Mouse (Mus musculus) large intestine, adult 2 months (tissue): ENCODE data around the gene Lias. TPM values are rescaled to one million over a fixed set of nuclear protein-coding genes. Genes with fewer than 3 reads are reported as not detected.

Source experiments
- DNase-seq: peaks from one replicate; pipeline ENCODE4 v3.0.0-alpha.2; 2012; ENCODE audit warnings: low read depth, low spot score
- WGBS: fragments of 180-500 bp; shearing (Covaris S2); methylation state at CpG from one replicate; pipeline ENCODE4 v1.1.7; 2018; 5-methylcytosine and 5-hydroxymethylcytosine counted together
- polyA plus RNA-seq: library from polyadenylated mRNA; depleted of rRNA; stranded (reverse); fragments of >200 nt; gene quantifications from 2 replicates; pipeline ENCODE4 v1.2.3, GENCODE M21; 2012; rRNA removed

The Lias gene
- 13.4 and 17.8 TPM in 2 replicates for polyA plus RNA-seq

GRCm38 (mm10) chr5:65390648-65391644 lies at the start of gene Lias, which contains the start of gene Rpl9:
TSS of gene Lias (plus strand) at chr5:65391497.
TSS of gene Rpl9 (minus strand) at chr5:65391444.
- WGBS, result under 1% methylated on average over 83 of the region's 83 CpGs
- DNase-seq, result peak; percentile 70

- WGBS, result 26% methylated on average over 15 of the region's 15 CpGs
- DNase-seq, result peak; percentile 78
Measured at GRCm38 (mm10) chr5:65348168-65348567, 43.1 kb upstream of the Lias start, which contains the start of gene Klb. TSS of gene Klb (plus strand) at chr5:65348314.

- no peak for DNase-seq
- 65% methylated on average over 10 of the region's 10 CpGs for WGBS
Measured at GRCm38 (mm10) chr5:65350508-65350907, 40.8 kb upstream of the Lias start.

- whole genome bisulfite sequencing, result 19% methylated on average over 3 of the region's 3 CpGs
- DNase-seq, result no peak
Measured at GRCm38 (mm10) chr5:65354097-65354496, 37.2 kb upstream of the Lias start.

- no peak for DNase-seq
- WGBS, result 78% methylated on average over 5 of the region's 5 CpGs
Measured at GRCm38 (mm10) chr5:65354985-65355384, 36.3 kb upstream of the Lias start.

GRCm38 (mm10) chr5:65356851-65357250 lies 34.4 kb upstream of the Lias start:
- 56% methylated on average over 6 of the region's 6 CpGs for WGBS
- DNase-seq, result no peak

- WGBS, result 81% methylated on average over 3 of the region's 3 CpGs
- DNase-seq, result no peak
Measured at GRCm38 (mm10) chr5:65357771-65358170, 33.5 kb upstream of the Lias start.

GRCm38 (mm10) chr5:65367837-65368236 lies 23.5 kb upstream of the Lias start:
- WGBS, result 55% methylated on average over 11 of the region's 11 CpGs
- no peak for DNase-seq

- DNase-seq, result no peak
- WGBS, result 63% methylated on average over 7 of the region's 7 CpGs
Measured at GRCm38 (mm10) chr5:65371551-65371950, 19.7 kb upstream of the Lias start.

- WGBS, result 86% methylated on average over 7 of the region's 7 CpGs
- no peak for DNase-seq
Measured at GRCm38 (mm10) chr5:65374746-65375145, 16.6 kb upstream of the Lias start.

- WGBS, result 83% methylated on average over 2 of the region's 2 CpGs
- no peak for DNase-seq
Measured at GRCm38 (mm10) chr5:65385704-65386103, 5.6 kb upstream of the Lias start.

GRCm38 (mm10) chr5:65387008-65387867 lies 4.1 kb upstream of the Lias start:
- 63% methylated on average over 6 of the region's 6 CpGs for WGBS
- DNase-seq, result no peak

GRCm38 (mm10) chr5:65391753-65392152 lies 456 bp downstream of the Lias start:
- no peak for DNase-seq
- 1% methylated on average over 12 of the region's 12 CpGs for WGBS

- no peak for DNase-seq
- WGBS, result 92% methylated on average over 7 of the region's 7 CpGs
Measured at GRCm38 (mm10) chr5:65394425-65394824, 3.1 kb downstream of the Lias start.

- WGBS, result 7% methylated on average over 2 of the region's 2 CpGs
- DNase-seq, result no peak
Measured at GRCm38 (mm10) chr5:65401251-65401994, 10.1 kb downstream of the Lias start.

- no peak for DNase-seq
- WGBS, result 91% methylated on average over 12 of the region's 12 CpGs
Measured at GRCm38 (mm10) chr5:65407989-65408388, 16.7 kb downstream of the Lias start.

GRCm38 (mm10) chr5:65415653-65416458 lies 24.6 kb downstream of the Lias start:
- no peak for DNase-seq
- WGBS, result 64% methylated on average over 26 of the region's 26 CpGs

- WGBS, result 88% methylated on average over 10 of the region's 10 CpGs
- DNase-seq, result no peak
Measured at GRCm38 (mm10) chr5:65419136-65419535, 27.8 kb downstream of the Lias start.

- WGBS, result 23% methylated on average over 6 of the region's 6 CpGs
- DNase-seq, result peak; percentile 75
Measured at GRCm38 (mm10) chr5:65420822-65421221, 29.5 kb downstream of the Lias start.
